Mouse (Mus musculus): ENCODE results near the gene Robo4. TPM values are rescaled to one million over a fixed set of nuclear protein-coding genes. Genes with fewer than 3 reads are reported as not detected.

Gene Robo4
- total RNA-seq (2012; rRNA removed) (not detected in 2 replicates), total RNA-seq (2014; rRNA removed) (not detected in 2 replicates), polyA plus RNA-seq (2012; ENCODE audit: insufficient read length, low read depth) (not detected in 2 replicates)

- peaks cover 2 to 11% of the 10 kb centered on the region in 2 experiments; a peak in 3 of 4 replicates for H3K4me1 ChIP-seq (ENCODE audit: control insufficient read depth in 1 of 2, insufficient read depth in 2 of 2)
- no peak within 1 kb of the TSS for H3K9ac ChIP-seq (ENCODE audit: insufficient read depth, low read depth)
- dilution Hi-C loops (cut with MboI; ENCODE audit: extremely low pct_ligation_motif_present, extremely low pct_unique_long_range_greater_than_20kb, low sequenced_read_pairs) (no loop called here), in situ Hi-C loops (cut with MboI; ENCODE audit: low pct_ligation_motif_present, low pct_unique_long_range_greater_than_20kb, low sequenced_read_pairs) (loop anchor here (25.0 kb wide), 1 partner anchor 535 kb away; no protein-coding TSS in a partner anchor)
- no peaks in the 10 kb centered on the region for H3K79me2 ChIP-seq (replicated peaks; ENCODE audit: control insufficient read depth, extremely low read depth, insufficient read depth, poor library complexity, severe bottlenecking)
- peaks cover 3% of the 10 kb centered on the region for H3K27me3 ChIP-seq (replicated peaks)
- TF ChIP-seq E2F4 (IDR thresholded peaks at IDR 0.05; ENCODE audit: insufficient replicate concordance, low read depth, low read length) = no peak
- TF ChIP-seq SMC3 (IDR thresholded peaks at IDR 0.05; ENCODE audit: low read depth, low read length) = no peak
- TF ChIP-seq ZKSCAN1 (IDR thresholded peaks at IDR 0.05; ENCODE audit: borderline replicate concordance, low read depth, low read length) = no peak
- no peak for TF ChIP-seq BHLHE40 (IDR thresholded peaks at IDR 0.05; ENCODE audit: low read depth, low read length)
- no peak for TF ChIP-seq HCFC1 (IDR thresholded peaks at IDR 0.05; ENCODE audit: low read depth, low read length)
- no peak for TF ChIP-seq USF2 (conservative IDR thresholded peaks at IDR 0.05; ENCODE audit: low read depth, low read length)
- no peak for TF ChIP-seq ELF1 (IDR thresholded peaks at IDR 0.05; ENCODE audit: low read depth, low read length)
- TF ChIP-seq CTCF (conservative IDR thresholded peaks at IDR 0.05 in 1 of 2, IDR thresholded peaks at IDR 0.05 in 1 of 2; ENCODE audit: low read depth in 2 of 2, low read length in 2 of 2) = no peak
- TF ChIP-seq CHD1 (IDR thresholded peaks at IDR 0.05; ENCODE audit: low read depth, low read length) = no peak
- TF ChIP-seq NRF1 (IDR thresholded peaks at IDR 0.05; ENCODE audit: low read depth, low read length) = no peak
- no peak for TF ChIP-seq ZNF384 (IDR thresholded peaks at IDR 0.05; ENCODE audit: low read depth, low read length)
- no peak within 1 kb of the TSS for H3K4me2 ChIP-seq (ENCODE audit: insufficient read depth, low read depth, poor library complexity, severe bottlenecking)
- H3K36me3 ChIP-seq (replicated peaks in 1 of 2; ENCODE audit: control insufficient read depth in 1 of 2, insufficient read depth in 1 of 2, low read length in 1 of 2) = no peaks in the 10 kb centered on the region
- no peak for DNase-seq (ENCODE audit: extremely low read depth)
- H3K9me3 ChIP-seq (replicated peaks; ENCODE audit: low read length) = no peaks in the 10 kb centered on the region
- no peak within 1 kb of the TSS for H3K4me3 ChIP-seq (replicated peaks in 1 of 3; ENCODE audit: low read depth in 2 of 3, low read length in 2 of 3, poor library complexity in 1 of 3)
- no peak within 1 kb of the TSS for H3K27ac ChIP-seq (ENCODE audit: insufficient read depth, low read depth)
Measured at GRCm38 (mm10) chr9:37401802-37402201, at the start of gene Robo4. TSS of gene Robo4 (plus strand) at chr9:37401897.

GRCm38 (mm10) chr9:37354485-37354884, 47.2 kb upstream of the Robo4 start:
- TF ChIP-seq BHLHE40 (IDR thresholded peaks at IDR 0.05; ENCODE audit: low read depth, low read length) = no peak
- no peak for TF ChIP-seq IRF4 (IDR thresholded peaks at IDR 0.05; ENCODE audit: low read depth, low read length)
- no peak for TF ChIP-seq JUN (IDR thresholded peaks at IDR 0.05; ENCODE audit: insufficient read depth, low read depth, low read length)
- no peak for TF ChIP-seq SMC3 (IDR thresholded peaks at IDR 0.05; ENCODE audit: low read depth, low read length)
- TF ChIP-seq UBTF (IDR thresholded peaks at IDR 0.05; ENCODE audit: low read depth, low read length) = no peak
- no peak for TF ChIP-seq MAFK (IDR thresholded peaks at IDR 0.05; ENCODE audit: insufficient replicate concordance, low read length)
- no peak for TF ChIP-seq RCOR1 (conservative IDR thresholded peaks at IDR 0.05; ENCODE audit: low read depth, low read length)
- TF ChIP-seq POLR2AphosphoS2 (IDR thresholded peaks at IDR 0.05; ENCODE audit: low read depth, low read length) = no peak
- no peak for TF ChIP-seq POLR2A (IDR thresholded peaks at IDR 0.05; ENCODE audit: low read depth, low read length)
- TF ChIP-seq HCFC1 (IDR thresholded peaks at IDR 0.05; ENCODE audit: low read depth, low read length) = no peak
- TF ChIP-seq CHD1 (IDR thresholded peaks at IDR 0.05; ENCODE audit: low read depth, low read length) = no peak
- TF ChIP-seq NRF1 (IDR thresholded peaks at IDR 0.05; ENCODE audit: low read depth, low read length) = no peak
- TF ChIP-seq JUND (conservative IDR thresholded peaks at IDR 0.05; ENCODE audit: low read depth, low read length) = no peak
- TF ChIP-seq MAX (IDR thresholded peaks at IDR 0.05; ENCODE audit: low read length) = no peak
- TF ChIP-seq RAD21 (IDR thresholded peaks at IDR 0.05; ENCODE audit: low read depth, low read length) = no peak
- no peak for TF ChIP-seq KAT2A (IDR thresholded peaks at IDR 0.05; ENCODE audit: insufficient replicate concordance, low read length)
- TF ChIP-seq ZNF384 (IDR thresholded peaks at IDR 0.05; ENCODE audit: low read depth, low read length) = no peak
- TF ChIP-seq ELF1 (IDR thresholded peaks at IDR 0.05; ENCODE audit: low read depth, low read length) = no peak
- no peak for TF ChIP-seq GABPA (IDR thresholded peaks at IDR 0.05; ENCODE audit: insufficient replicate concordance, low read depth, low read length)
- Histone ChIP-seq H3K9me3 (replicated peaks; ENCODE audit: low read length) (no peaks in the 10 kb centered on the region), H3K4me1 (ENCODE audit: control insufficient read depth in 1 of 2, insufficient read depth in 2 of 2) (peaks cover 2 to 7% of the 10 kb centered on the region in 2 experiments; a peak in 3 of 4 replicates), H3K27me3 (replicated peaks) (no peaks in the 10 kb centered on the region), H3K27ac (ENCODE audit: insufficient read depth, low read depth) (no peak overlapping the region), H3K36me3 (replicated peaks in 1 of 2; ENCODE audit: control insufficient read depth in 1 of 2, insufficient read depth in 1 of 2, low read length in 1 of 2) (peaks cover 0 to 4% of the 10 kb centered on the region in 2 experiments), H3K9ac (ENCODE audit: insufficient read depth, low read depth) (no peak overlapping the region), H3K4me2 (ENCODE audit: insufficient read depth, low read depth, poor library complexity, severe bottlenecking) (no peak overlapping the region), H3K4me3 (replicated peaks in 1 of 3; ENCODE audit: low read depth in 2 of 3, low read length in 2 of 3, poor library complexity in 1 of 3) (no peak overlapping the region), H3K79me2 (replicated peaks; ENCODE audit: control insufficient read depth, extremely low read depth, insufficient read depth, poor library complexity, severe bottlenecking) (no peaks in the 10 kb centered on the region)
- dilution Hi-C loops (cut with MboI; ENCODE audit: extremely low pct_ligation_motif_present, extremely low pct_unique_long_range_greater_than_20kb, low sequenced_read_pairs) (no loop called here), in situ Hi-C loops (cut with MboI; ENCODE audit: low pct_ligation_motif_present, low pct_unique_long_range_greater_than_20kb, low sequenced_read_pairs) (no loop called here)
- peak; percentile 16 for DNase-seq (ENCODE audit: extremely low read depth)

All from CH12.LX (cell line).